Mouse (Mus musculus) MN1 (cell line): ENCODE measurements around the gene Ugt2a3.
"Not testable (repeated sequence)": the region's sequence is repeated elsewhere in the genome, so short reads cannot be mapped to it uniquely, and the experiment has no call there.

Experiments
- DNase-seq: peaks from one replicate; pipeline ENCODE4 v3.0.0-alpha.2; 2016; ENCODE audit warnings: low spot score

The Ugt2a3 gene

DNA sequence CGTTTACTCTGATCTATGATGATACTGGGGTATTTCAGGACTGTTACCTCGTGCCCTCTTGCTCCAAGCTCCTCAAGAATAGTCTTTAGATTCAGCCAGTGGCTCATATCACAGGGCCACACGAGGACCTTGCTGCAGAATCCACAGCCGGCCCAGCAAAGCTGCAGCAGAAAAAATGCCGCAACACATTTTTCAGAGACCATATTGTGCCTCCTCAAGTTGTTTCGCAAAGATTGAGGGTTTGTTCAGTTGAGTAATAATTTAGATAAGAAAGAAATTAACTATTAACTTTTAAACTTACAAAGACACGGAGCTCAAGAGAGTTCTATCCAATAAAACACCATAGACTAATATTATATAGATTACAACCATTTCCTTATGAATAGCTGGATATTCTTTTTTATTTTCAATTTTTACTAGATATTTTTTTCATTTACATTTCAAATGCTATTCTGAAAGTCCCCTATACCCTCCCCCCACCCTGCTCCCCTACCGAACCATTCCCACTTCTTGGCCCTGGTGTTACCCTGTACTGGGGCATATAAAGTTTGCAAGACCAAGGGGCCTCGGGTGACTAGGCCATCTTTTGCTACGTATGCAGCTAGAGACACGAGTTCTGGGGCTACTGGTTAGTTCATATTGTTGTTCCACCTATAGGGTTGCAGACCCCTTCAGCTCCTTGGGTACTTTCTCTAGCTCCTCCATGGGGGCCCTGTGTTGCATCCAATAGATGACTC lies at the start of gene Ugt2a3:
Gene Ugt2a3 (minus strand): TSS at position 235 of the 737 bp plus-strand sequence.
- DNase-seq, result no peak

DNA sequence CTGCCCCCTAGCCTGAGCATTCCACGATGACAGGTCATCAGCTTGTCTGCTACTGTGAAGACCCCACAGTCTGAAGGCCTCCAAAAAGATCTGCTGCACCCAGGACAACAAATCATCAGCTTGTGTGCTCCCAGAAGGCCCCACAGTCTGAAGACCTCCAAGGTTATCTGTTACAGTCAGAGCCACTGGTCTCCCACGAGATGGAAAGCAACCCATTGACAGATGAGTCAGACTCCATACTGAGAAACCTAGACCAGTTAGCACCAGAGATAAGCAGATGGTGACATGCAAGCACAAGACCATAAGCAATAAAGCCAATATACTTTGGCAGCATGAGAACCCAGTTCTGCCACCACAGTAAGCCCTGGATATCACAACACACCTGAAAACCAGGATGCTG lies 43.2 kb upstream of the Ugt2a3 start:
- no peak for DNase-seq

DNA sequence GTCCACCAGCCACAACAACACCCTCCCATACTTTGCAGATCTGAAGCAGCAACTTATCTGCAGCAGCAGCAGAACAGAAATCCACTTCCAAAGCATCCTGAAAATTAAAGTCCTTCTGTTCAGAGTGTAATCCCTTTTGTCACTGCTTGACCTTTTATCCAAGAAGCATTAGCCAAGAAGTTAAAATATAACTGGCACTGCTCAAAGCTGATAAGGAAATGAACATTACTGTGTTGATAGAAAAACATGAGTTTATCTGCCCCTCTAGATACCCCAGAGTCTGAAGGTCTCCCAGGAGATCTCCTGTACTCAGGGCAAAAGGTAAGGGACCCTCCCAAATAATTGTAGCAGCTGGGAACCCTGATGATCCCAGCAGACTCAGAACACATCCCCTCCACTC lies 42.8 kb upstream of the Ugt2a3 start:
- no peak for DNase-seq

GRCm38 (mm10) chr5:87375874-87376383 lies 38.9 kb upstream of the Ugt2a3 start:
- no peak for DNase-seq

DNA sequence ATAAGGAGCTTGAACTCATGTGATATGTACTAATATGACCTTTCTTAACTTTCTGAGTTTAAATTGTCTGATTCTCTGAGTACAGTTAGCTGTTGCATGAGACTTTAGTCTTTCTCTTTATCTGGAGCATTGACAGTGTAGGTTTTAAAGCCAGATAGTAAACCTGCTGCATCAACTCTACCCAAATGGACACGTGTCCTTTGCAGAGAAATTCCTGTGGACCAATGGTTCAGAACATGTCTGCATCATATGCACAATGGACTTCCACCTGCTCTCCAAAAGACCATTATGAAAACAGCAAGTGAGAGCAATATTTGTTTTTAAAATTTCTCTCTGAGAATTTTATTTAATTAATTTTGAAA lies 36.5 kb upstream of the Ugt2a3 start:
- DNase-seq, result no peak

- DNase-seq, result not testable (repeated sequence)
Observed at GRCm38 (mm10) chr5:87372788-87373501, 36.0 kb upstream of the Ugt2a3 start.

- DNase-seq, result no peak
Observed at GRCm38 (mm10) chr5:87350350-87350749, 13.4 kb upstream of the Ugt2a3 start.

GRCm38 (mm10) chr5:87349150-87349549 lies 12.2 kb upstream of the Ugt2a3 start:
- not testable (repeated sequence) for DNase-seq

GRCm38 (mm10) chr5:87347479-87348078 lies 10.6 kb upstream of the Ugt2a3 start:
- not testable (repeated sequence) for DNase-seq

GRCm38 (mm10) chr5:87340461-87340860 lies 3.5 kb upstream of the Ugt2a3 start:
- no peak for DNase-seq

DNA sequence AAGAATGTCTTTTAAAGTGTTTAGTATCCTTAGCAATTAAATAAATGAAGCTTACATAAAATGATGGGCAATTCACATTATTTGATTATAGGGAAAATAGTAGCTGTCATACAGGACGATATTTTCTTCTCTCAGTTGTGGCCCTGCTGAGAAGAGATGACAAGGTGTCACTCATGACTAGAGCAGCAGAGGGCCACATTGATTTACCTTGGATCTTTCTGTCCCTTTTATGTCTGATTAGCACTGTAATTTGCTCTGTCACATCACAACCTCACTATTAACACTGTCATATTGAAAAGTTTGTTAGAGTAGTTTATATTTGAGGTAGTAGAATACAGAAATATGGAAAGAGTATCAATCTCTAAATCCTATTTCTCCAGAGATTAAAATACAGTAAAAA lies 1.8 kb downstream of the Ugt2a3 start:
- no peak for DNase-seq

GRCm38 (mm10) chr5:87333584-87333983 lies 3.4 kb downstream of the Ugt2a3 start:
- DNase-seq, result no peak

- no peak for DNase-seq
Observed at GRCm38 (mm10) chr5:87311392-87311791, 25.6 kb downstream of the Ugt2a3 start.

- not testable (repeated sequence) for DNase-seq
Observed at GRCm38 (mm10) chr5:87286180-87286579, 50.8 kb downstream of the Ugt2a3 start.

DNA sequence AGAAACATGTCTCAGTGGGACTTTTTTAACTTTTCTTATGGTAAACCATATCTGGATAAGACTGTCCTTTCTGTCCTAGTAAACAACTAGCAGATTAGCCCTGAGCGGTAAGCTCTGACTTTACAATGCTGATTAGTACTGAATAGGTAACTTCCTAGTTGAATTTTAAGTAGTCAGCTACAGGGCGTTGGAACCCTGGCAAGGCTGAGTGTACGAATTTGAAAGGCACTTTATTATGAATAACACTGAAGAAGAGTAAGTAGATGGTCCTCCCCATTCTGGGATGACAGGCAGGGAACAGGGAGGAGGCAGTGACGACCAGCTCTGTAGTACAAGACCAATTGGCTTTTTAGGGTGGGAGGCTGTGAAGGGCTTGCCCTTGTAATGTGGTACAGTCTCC lies 61.0 kb downstream of the Ugt2a3 start:
- DNase-seq, result not testable (repeated sequence)

DNA sequence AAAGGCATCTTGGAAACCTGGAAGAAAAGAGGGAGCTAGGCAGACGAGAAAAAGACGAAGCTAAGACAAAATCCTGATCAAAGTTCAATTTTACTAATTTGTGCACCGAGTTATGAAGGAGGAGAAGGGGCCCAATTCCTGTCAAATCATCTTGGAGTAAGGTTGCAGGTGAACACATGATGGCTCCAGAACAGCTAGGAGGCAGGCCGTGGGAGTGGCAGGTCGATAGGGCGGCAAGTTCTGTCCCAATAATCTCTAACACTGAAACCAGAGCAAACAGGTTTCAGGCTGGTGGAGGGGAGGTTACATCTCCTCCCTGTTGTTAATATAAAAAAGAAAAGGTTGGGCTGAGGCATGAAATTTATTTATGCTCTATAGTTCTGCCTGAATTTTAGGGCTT lies 61.4 kb downstream of the Ugt2a3 start:
- no peak for DNase-seq
